Mouse (Mus musculus) G1E-ER4 (cell line): ENCODE results near the gene Gm10300. TPM values are rescaled to one million over a fixed set of nuclear protein-coding genes. Genes with fewer than 3 reads are reported as not detected.

ENCODE experiments used
- GATA1 ChIP-seq: IDR thresholded peaks from one replicate; pipeline ENCODE4 v1.8.0; 2012; ENCODE audit warnings: low read length, inconsistent platforms
- polyA plus RNA-seq: library from polyadenylated mRNA; stranded (reverse); fragments of >175 nt; gene quantifications from 2 replicates; pipeline ENCODE4 v1.2.3, GENCODE M21; 2012

Gm10300 gene
- polyA plus RNA-seq: 0.23 and 0.29 TPM in 2 replicates

DNA sequence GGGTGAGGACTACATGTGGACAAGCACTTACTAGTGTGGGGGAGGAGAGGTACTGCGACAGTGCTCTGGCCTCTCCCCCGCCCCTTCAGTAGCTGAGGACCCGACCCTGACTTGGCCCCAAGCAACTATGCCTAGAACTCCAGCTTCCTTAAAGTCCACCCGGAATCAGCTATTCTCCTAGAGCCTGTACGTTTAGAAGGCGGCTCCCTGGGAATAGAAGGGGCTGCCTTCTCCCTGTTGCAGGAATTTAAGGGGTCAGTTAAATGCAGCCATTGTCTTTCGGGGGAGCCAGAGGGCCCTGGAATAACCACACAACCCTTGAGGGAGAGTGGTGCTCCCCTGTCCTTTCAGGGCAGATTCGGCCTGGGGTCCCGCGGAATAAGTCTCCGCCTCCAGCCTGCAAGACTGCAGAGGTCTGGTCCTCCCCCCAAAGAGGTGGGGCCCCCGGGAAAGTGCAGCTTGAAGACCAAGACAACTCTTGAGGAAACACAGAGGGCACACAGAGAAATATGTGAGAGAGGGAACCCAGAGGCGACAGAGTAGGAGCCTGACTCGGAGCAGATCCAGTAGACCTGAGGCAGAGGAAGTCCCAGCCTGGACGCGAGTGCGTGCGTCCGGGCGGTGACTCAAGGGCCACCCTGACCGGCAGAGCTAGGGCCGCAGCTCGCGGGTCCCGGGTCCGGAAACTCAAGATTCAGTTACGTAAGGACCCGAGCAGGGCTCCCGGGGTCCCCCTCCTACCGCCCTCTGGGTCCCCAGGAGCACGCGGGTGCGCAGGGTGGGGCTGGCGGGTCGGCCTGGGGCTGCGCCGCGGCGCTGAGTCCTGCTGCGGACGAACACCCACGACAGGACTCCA is at the start of gene Gm10300:
TSS of gene Gm10300 (plus strand) at position 621 of the 856 bp plus-strand sequence.
- TF ChIP-seq GATA1: no peak

DNA sequence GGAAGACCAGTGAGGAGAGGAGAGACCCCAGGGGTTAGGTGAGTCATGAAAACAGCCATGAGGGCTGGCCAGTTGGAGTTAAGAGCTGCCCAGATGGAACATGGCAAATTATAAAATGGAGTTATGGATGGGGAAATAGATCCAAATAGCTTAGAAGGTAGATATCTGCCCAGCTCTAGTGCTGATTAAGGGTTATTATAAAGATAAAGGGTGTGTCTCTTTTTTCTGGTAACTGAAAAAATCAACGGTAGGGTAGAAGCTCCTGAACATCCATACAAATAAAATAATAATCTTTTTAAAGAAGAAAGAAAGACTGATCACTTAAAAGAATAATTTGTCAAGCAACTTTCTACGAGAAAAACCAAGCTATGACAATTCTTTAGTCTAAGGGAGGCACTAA is 49.2 kb upstream of the Gm10300 start:
- no peak for TF ChIP-seq GATA1

DNA sequence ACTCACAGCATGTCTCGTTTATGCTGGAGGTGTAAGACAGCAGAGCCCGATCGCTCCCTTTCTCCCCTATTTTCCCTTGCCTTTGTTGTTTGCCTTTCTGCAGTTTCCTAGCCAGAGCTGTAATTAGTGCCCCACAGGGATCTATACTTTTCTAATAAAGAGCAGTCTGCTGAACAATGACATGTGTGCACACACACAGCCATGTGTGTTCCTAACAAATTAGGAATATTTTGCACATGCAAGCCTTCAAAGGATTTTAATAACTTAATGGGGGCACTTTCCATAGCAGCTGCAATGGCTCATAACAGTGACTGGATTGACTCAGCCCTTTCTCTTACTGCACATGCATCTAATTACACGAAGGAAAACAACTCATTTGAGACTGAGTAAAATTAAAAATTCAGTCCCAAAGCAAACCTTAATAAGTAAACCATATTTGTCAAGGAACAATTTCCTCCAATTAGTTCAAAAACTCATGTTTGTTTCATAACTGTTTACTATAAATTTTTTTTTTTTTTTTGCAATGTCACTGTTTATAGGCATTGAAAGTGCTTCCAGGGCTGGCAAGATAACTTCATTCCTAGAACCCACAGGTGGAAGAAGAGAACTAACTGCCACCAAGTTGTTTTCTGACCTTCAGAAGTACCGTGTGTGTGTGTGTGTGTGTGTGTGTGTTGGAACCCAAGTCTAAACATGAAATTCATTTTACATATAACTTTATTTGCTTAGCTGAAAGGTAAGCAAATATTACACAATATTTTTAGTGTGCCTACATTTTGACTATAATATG is 48.6 kb upstream of the Gm10300 start:
- TF ChIP-seq GATA1: no peak

DNA sequence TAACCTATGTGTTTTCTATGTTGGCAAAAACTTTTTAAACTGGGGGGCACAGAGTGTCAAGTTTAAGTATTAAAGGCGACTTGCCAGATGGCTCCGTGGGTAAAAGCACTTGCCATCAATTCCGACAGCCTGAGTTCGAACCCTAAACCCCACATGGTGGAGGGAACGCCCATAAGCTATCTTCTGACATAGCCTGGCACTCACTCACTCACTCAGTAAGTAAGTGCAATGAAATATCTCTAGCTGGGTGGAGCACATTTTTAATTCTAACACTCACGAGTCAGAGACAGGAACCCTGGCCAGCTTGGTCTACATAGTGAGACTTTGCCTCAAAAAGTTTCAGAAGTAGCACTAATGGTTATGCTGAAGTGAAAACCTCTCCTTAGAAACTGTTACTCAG is 47.3 kb upstream of the Gm10300 start:
- no peak for TF ChIP-seq GATA1

DNA sequence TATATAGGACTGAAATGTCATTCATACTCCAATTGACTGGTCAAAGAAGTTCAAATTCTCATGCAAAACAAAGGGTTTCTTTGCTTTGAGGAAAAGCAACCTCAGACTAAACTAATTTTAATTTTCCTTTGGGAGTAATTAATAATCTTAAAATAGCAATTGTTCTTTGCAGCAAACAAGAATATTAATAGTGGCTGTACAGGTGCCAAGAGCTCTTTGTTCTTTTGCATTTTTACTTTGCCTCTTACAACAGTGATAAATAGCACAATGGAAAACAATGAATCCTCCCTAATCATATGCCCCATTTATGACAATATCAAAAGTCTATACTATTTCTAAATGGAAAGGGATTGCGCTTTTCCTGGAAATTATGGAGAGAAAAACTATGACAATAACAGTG is 46.7 kb upstream of the Gm10300 start:
- TF ChIP-seq GATA1: no peak

DNA sequence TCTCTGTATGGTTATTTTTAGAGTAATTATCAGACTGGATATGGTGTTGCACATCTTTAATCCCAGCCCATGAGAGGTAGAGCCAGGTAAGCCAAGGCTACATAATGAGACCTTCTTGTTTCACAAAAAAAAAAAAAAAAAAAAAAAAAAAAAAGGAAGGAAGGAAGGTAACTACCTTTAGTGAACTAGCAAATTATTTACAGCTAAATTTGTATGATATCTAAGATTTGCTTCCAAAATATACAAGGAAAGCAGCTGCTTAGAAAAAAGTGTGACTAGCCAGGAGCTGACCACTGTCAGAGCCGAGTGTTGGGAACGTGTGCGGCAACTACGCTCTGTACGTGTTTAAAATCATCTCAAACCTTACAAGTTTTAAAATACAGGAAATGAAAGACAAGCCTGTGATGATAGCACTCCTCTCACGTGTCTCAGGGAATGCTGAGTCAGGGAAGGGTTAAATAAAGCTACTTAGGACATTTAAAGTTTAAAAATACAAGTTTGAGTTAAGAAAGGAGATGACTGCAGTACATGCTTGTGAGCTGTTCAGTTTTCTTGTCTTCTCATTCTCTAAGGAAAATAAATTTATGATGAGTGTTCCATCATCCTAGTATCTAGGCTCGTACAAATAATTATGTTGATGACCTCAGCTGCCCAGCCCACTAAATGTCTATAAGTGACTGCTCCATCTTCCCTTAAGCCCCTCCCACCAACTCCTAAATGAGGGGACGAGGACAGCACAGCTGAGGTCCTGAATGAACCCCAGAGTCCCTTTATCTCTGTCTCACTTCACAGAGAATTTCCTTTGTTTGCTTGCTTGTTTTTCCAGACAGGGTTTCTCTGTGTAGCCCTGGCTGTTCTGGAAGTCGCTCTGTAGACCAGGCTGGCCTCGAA is 44.4 kb upstream of the Gm10300 start:
- no peak for TF ChIP-seq GATA1

DNA sequence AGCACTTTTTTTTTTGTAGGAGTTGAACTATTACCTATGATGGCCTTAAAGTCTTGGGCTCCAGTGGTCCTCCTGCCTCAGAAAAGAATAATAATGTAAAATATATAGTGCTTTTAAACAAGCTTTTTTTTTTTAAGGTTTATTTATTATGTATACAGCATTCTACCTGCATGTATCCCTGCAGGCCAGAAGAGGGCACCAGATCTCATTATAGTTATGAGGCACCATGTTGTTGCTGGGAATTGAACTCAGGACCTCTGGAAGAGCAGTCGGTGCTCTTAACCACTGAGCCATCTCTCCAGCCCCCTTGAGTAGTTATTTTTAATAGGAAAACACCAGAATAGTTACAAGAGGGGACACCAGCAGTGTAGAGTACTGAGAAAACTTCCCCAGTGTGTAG is 41.3 kb upstream of the Gm10300 start:
- TF ChIP-seq GATA1: no peak

DNA sequence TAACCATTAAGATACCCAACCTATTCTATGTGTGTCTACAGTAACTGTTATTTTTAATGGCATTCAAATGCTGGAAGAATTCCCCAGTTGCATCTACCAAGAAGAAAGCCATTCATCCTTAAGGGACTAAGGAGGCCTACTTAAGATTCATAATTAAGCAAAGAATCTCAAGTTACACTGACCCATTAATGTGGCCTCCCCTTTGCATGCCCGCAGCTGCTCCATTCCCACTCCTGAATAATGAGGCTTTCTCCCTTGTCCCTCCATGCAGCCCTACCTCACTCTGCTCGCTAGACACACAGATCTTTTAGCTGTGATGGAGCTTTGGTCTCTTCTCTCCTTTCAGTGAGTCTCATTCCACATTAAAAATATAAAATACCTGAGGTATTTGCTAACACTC is 40.3 kb upstream of the Gm10300 start:
- TF ChIP-seq GATA1: no peak

DNA sequence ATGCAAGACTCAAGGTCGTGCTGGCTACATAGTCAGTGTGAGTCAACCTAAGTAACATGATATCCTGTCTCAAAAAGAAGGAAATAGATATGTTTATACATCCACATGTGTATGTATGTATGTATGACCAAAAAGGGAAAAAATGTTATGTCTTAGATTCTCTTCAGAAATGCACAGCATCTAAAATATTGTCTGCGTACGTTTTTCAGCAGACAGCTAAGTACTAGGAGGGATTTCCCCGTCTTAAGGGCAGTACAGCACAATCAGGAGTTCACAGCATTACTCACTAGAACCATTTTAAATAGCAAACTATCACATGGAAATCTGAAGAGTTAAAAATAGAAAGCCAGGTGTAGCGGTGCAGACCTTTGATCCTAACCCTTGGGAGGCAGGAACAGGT is 37.4 kb upstream of the Gm10300 start:
- no peak for TF ChIP-seq GATA1

DNA sequence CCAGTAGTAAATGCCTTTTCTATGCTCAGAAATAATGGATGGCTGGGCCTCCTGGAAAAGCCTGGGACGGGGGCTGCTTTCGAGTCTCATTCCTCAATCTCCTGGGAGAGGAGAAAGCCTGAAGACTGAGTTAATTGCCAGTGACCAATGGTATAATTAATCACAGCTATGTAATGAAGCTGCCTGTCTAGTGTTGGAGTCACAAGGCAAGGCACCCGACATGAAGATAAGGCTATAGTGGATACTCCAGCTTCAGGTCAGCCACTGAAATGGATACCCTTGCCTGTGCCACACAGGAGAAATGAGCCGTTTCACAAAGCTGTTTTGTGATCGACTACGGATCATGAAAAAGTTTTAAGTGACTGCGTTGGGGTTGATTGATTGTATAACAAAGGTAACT is 36.5 kb upstream of the Gm10300 start:
- no peak for TF ChIP-seq GATA1

DNA sequence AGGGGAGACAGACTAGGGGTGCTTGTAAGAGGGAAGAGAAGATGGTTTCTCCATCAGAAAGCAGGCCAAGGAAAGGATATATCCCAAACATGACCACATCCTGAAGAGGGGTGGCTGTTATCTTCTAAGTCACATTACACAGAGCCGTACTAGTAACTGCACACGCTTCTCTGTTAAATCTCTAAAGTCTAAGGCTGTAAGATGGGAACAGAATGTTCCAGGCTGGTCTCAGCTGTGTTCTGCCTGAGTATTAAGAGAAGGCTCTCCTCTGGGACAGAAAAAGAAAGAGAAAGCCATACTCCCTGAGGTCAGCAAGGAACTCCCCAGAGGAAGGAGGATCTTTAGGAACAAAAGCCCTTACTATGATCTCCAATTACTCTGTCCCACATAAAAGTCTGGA is 35.7 kb upstream of the Gm10300 start:
- no peak for TF ChIP-seq GATA1

DNA sequence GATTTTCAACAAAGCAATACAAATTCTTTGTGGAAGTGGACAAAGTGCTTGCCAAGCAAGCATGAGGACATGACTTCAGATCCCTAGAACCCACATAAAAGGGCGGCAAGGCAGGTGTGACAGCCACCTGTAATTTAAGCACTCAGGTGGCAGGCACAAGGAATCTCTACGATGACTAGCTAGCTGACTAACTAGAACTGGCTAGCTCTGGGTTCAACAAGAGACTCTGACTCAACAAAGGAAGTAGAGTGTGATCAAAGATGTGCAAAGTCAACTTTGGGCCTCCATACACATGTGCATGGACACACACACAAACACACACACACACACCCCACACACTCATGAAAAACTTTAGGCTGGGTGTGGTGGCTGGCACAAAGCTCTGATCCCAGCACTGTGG is 35.0 kb upstream of the Gm10300 start:
- no peak for TF ChIP-seq GATA1

DNA sequence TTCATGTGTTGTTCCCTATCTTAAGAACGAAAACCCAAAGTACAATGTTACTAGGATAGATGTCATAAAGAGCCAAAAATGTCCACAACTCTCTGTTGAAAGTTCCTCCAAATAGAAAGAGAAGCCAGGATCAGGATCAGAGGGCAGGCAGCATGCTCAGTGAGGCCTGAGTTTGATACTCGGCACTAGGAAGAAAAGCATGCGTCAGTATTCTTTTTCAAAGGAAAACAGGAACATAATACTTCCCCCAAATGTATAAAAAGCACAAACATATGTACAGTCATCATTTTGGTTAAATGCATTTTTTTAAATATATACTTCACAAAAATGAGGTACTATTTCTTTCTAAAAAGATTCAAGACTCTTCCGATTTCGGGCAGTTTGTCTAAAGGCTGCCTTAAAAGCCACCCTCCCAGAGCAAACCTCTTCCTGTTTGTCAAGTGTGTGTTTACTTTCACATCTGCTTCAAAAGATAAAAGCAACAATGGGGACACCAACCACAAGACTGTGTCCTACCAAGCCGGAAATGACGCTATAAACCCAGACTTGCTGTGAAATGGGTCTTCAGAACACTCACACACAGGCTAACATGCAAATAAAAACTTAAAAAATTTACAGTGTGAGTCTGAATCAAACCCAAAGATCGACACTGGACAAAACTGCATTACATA is 34.4 kb upstream of the Gm10300 start:
- TF ChIP-seq GATA1: peak; percentile 23

DNA sequence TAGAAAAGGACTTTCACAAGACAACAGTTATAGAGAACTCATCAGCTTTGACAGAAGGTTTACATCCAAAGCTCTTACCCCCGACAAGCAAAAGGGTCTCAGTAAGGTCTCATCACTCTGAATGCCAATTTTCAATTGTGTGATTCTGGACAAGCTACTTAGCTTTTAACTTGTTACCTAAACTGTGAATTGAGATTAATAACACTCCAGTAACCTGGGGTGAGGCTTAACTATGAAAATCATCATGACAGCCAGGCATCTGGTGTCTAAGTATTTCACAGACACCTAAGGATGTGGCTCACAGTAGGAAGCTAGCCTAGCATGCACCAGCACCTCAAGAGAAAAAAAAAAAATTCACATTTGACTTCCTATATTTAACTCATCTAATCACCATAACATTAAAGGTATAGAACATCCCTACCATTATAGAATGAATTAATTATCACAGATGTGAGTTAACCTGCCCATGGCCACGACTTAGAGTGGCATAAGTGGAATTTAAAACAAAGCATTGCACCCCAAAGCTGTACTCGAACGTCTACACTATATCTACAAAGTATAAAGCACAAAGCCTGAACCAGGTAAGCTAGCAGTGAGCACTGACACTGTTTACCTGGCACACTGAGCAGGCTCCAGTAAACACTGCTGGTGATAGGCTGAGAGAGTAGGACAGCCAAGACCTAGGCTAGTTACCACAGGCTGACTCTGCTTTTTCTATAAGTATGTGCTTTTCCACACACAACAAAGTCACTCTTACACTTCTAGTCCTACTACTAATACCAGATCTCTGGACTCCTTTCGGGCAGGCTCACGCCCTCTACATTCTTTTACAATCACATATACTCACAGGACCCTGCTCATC is 32.8 kb upstream of the Gm10300 start:
- TF ChIP-seq GATA1: no peak
